Mouse (Mus musculus) myocyte (in vitro differentiated cells): ENCODE data around the gene Zkscan5.

ENCODE experiments used
- CEBPB ChIP-seq: IDR thresholded peaks from 2 replicates; pipeline ENCODE4 v1.6.1; 2011; ENCODE audit warnings: mild to moderate bottlenecking, moderate library complexity; ENCODE audit not compliant: poor library complexity, insufficient read depth, severe bottlenecking
- MAX ChIP-seq: IDR thresholded peaks from one replicate; pipeline ENCODE4 v1.6.1; 2011; ENCODE audit warnings: low read depth, mild to moderate bottlenecking, control low read depth
- MYOG ChIP-seq, 3 experiments: IDR thresholded peaks; one replicate each; pipeline ENCODE4 v1.6.1; 2011; ENCODE audit warnings: control low read depth in 2 of 3, low read depth in 2 of 3, mild to moderate bottlenecking in 2 of 3; ENCODE audit not compliant: insufficient read length in 2 of 3, control insufficient read depth in 1 of 3, insufficient read depth in 1 of 3
- POLR2A ChIP-seq: IDR thresholded peaks from one replicate; pipeline ENCODE4 v1.6.1; 2011; ENCODE audit warnings: low read depth, mild to moderate bottlenecking, control low read depth, moderate library complexity; ENCODE audit not compliant: insufficient read length
- POLR2AphosphoS2 ChIP-seq: IDR thresholded peaks from one replicate; pipeline ENCODE4 v1.6.1; 2011; ENCODE audit warnings: low read depth, control low read depth; ENCODE audit not compliant: insufficient read length
- TCF3 ChIP-seq: IDR thresholded peaks from one replicate; pipeline ENCODE4 v1.6.1; 2011; ENCODE audit warnings: low read depth, control low read depth; ENCODE audit not compliant: insufficient read length

GRCm38 (mm10) chr5:145202446-145202845 is 1.9 kb upstream of the Zkscan5 start:
- no peak for TF ChIP-seq TCF3
- no peak for TF ChIP-seq POLR2A
- no peak for TF ChIP-seq MAX
- no peak for TF ChIP-seq POLR2AphosphoS2
- no peak for TF ChIP-seq CEBPB
- no peak for TF ChIP-seq MYOG (IDR thresholded peaks at IDR 0.05; ENCODE audit: control insufficient read depth in 1 of 3, insufficient read depth in 1 of 3, insufficient read length in 2 of 3, low read depth in 2 of 3)
